Mouse (Mus musculus) granulocyte monocyte progenitor cell, adult 5-6 weeks (primary cell): ENCODE results near the gene Slc6a12. TPM values are rescaled to one million over a fixed set of nuclear protein-coding genes. Genes with fewer than 3 reads are reported as not detected.

Source experiments
- ATAC-seq: replicated peaks from 2 replicates; pipeline ENCODE4 v1.8.0; 2016; ENCODE audit warnings: mild to moderate bottlenecking, moderate TSS enrichment, inconsistent platforms; ENCODE audit not compliant: poor library complexity, severe bottlenecking
- total RNA-seq, 2 experiments: library from RNA; stranded (forward) in 1 of 2; stranded (reverse) in 1 of 2; fragments of 200-712, 200-1000 nt in 1 of 2; fragments of >200 nt in 1 of 2; fragmentation: Nextera tagmentation in 1 of 2; gene quantifications; 2 replicates each; pipeline ENCODE4 v1.2.3; 2014 to 2017

The Slc6a12 gene
- total RNA-seq, 2 experiments from 2014 or later = 1.1 to 1.3 TPM

DNA sequence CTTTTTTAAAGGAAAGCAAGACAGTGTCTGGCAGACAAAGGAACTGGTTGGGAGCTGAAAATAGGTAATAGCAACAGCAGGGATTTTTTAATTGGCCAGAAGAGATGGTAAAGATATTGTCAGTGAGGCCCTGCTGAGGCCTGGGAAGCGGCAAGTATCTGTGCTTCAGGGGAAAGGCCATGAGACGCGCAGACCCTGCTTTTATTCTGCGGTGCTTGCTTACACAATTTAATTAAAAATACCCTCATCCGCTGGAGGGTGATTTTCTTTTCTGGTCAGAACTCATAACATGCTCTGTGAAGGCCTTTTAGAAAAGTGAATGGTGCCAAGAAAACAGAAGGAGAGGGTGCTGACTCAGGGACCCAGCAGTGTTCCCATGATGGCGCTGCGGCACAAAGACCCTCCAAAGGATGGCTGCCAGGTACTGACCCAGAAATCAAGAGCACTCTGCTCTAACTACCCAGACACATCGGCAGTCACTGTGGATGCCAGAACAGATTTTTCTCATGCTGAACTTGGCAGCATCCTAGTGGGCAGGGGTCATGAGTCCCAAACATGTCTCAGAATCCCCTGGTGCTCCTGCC lies 59.9 kb downstream of the Slc6a12 start:
- ATAC-seq = no peak

DNA sequence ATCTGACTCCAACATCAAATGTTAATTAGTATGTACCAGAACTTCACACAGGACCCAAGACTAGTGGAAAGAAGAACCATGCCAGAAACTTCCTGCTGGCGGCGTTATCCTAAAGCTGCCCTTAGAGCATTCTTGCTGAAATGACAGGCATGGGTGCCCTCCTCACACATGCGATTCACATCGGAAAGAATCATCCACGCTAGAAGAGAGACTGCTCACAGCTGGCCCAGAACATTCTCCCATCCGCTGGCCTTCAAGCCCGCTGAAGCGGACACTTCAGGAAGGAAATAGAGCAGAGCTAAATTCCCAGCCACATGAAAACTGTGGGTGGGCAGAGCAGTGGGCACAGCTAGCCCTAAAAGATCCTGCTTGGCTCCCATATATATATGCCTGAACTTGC lies 62.4 kb downstream of the Slc6a12 start:
- ATAC-seq = no peak

GRCm38 (mm10) chr6:121407571-121408011 lies 64.7 kb downstream of the Slc6a12 start:
- no peak for ATAC-seq

GRCm38 (mm10) chr6:121412558-121413297 lies 69.9 kb downstream of the Slc6a12 start:
- ATAC-seq = no peak

Other genes with a start within 250 kb of the Slc6a12 start
- gene Mical3, start 212.1 kb upstream of the Slc6a12 start, total RNA-seq (2014; fragmentation: Nextera tagmentation) = 10.7 and 11.2 TPM in 2 replicates
- 5.6 and 6.4 TPM in 2 replicates for gene Mical3, start 212.1 kb upstream of the Slc6a12 start, total RNA-seq (2017)
- 9.7 and 11.5 TPM in 2 replicates for gene Pex26, start 159.4 kb upstream of the Slc6a12 start, total RNA-seq (2014; fragmentation: Nextera tagmentation)
- gene Pex26, start 159.4 kb upstream of the Slc6a12 start, total RNA-seq (2017) = 6.5 and 8.3 TPM in 2 replicates
- gene Tuba8, start 132.4 kb upstream of the Slc6a12 start, total RNA-seq (2014; fragmentation: Nextera tagmentation) = 9.3 and 12.8 TPM in 2 replicates
- 27.8 and 28.4 TPM in 2 replicates for gene Tuba8, start 132.4 kb upstream of the Slc6a12 start, total RNA-seq (2017)
- gene Usp18, start 97.2 kb upstream of the Slc6a12 start, total RNA-seq (2014; fragmentation: Nextera tagmentation) = not detected in 2 replicates
- gene Usp18, start 97.2 kb upstream of the Slc6a12 start, total RNA-seq (2017) = 0.82 and 1.3 TPM in 2 replicates
- gene Slc6a13, start 42.8 kb upstream of the Slc6a12 start, total RNA-seq (2014; fragmentation: Nextera tagmentation) = 5.6 and 5.9 TPM in 2 replicates
- gene Slc6a13, start 42.8 kb upstream of the Slc6a12 start, total RNA-seq (2017) = 2.4 and 3.9 TPM in 2 replicates
- not detected in 2 replicates for gene Iqsec3, start 130.6 kb downstream of the Slc6a12 start, total RNA-seq (2014; fragmentation: Nextera tagmentation)
- not detected in 2 replicates for gene Iqsec3, start 130.6 kb downstream of the Slc6a12 start, total RNA-seq (2017)